Mouse (Mus musculus): ENCODE results near the gene Uxt.

Gene Uxt

DNA sequence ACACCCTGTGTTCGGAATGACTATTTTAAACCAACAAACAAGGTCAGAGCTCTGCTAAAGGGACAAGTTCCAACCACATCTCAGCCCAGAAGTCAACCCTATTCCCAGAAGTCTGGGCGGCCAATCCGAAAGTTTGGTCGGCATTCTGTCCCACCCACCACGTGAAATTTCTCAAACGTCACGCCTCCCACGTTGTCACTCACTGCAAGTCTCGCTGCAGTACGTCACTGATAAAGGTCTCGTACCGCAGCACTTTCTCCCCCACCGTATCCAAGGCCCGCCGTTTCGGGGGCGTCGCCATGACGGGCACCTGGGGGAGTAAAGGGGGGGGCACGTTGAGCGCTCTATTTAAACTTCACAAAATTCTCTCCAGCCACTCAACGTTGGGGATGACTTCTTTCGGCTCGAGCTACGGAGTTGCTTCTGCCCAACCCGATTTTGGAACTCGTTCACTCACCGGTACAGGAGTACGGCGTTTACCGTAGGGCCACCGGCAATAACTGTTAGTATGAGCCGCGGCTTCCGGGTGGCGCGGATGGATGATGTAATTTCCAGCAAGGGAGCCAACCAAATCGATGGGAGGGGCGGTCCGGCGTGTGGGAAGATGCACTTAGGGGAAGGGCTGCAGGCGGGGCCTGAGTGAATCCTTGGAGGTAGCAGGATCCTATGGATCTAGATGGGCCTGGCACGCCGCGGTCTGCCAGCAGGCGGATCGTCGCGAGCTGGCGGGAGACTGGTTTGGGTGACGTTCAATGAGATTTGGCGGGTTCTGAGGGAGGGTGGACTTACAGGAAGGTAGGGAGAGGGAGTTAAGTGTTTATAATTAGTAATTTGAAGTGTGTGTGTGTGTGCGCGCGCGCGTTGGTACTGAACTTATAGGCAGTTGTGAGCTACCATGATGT lies at the start of gene Uxt:
TSS of gene Uxt (minus strand) at position 541 of the 902 bp plus-strand sequence.
- peak; percentile 93 for DNase-seq

DNA sequence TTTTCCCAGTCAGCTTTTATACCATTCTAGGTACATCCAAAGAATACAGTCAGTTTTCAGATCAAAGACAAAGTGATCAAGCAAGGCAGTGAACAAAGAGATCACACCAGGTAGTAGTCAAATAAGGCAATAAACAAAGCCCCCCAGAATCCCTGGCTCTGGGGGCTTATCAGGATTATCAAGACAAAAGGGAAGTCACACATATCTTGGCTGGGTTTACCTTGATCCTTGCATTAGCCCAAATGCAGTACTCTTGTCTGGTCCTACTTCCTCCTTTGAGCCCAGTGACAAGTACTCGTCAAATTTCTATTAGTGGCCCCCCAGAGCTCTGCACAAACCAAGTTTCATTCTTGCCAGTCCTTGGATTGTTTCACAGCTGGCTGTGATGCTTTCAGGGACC lies 19.1 kb upstream of the Uxt start:
- no peak for DNase-seq

DNA sequence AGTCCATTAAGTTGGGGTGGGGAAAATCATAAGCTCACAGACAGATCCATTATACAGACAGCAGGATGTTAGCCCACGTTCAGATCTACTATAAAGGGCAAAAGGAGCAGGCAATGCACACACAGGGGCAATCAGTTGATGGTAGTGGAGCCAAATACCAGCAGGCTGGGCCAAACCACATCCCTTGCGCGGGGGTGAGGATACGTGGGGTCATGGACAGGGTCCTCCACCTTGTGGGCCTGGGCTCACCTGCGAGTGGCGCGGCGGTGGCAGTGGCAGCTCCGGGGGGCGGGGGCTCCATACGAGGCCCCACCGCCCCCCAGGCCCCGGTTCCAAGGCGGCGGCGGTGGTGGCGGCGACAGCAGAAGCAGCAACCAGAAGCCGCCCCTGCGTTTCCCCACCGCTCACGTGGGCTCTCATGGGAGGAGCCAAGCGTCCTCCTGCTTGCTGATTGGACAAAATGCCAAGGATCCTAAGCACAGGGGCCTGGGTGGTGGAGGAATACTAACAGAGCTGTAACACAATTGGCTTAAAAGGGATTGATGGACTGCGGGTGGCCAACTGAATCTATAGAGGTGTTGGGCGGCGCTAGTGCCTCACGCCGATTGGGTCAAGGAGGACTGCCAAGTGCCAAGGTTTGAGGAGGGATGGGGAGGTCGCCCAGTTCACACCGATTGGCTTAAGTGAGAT lies 11.5 kb downstream of the Uxt start, which contains the start of gene Elk1:
TSS of gene Elk1 (minus strand) at position 418 of the 690 bp plus-strand sequence.
- DNase-seq, result peak; percentile 87

DNA sequence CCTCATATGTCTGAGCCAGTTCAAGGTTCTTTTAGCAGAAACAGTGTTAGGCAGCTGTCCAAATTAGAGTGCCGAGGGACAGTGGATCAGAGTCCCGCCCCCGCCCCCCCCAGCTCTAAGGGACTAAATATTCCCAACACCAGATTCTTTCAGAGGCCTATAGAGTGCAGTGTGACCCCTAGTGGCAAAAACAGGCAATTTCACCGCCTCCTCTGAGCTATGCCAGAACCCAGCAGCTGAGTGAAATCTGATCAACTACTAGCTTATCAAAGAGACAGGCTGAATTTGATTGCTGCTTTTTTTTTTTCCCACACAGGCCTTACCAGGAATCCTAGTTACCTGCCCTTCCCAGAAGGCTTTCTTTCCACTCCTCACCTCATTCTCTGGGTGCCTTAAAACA lies 15.8 kb downstream of the Uxt start:
- peak; percentile 70 for DNase-seq

DNA sequence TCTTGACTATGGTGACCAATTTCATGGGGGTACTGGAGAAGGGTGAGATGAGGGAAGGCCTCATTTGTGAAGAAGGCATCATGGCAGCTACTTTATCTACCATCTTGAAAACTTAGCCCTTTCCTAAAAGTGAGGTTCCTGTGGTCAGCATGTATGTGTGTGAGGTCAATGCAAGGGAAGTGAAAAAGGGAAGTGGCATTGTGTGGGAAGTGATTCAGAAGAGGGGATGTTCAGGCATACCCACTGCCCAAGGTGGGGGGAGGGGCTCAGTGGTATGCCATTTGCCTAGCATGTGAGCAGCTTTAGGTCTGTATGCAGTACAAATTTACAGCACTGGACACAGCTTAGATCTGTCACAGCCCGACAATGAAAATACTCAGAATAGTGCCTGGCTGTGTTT lies 29.9 kb downstream of the Uxt start:
- peak; percentile 5 for DNase-seq

DNA sequence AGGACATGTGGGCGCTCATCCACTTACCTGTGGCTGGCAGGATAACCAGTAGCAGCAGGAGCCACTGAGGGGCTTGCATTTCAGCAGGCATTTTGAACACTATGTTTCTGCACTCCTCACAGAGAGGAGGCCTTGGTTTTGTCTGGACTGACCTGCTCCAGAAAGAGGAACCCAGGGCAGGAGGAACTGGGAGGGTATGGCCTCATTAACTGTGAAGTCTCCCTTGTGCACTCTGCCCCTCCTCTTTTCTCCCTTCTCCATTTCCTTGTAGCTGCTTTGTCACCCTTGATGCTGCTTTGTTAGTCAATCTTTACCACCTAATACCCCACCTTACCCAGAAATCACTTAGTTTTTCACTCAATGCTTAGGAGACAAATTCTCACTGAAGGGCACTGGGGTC lies 30.5 kb downstream of the Uxt start, which contains the start of gene Cfp:
TSS of gene Cfp (minus strand) at position 192 of the 400 bp plus-strand sequence.
- DNase-seq, result no peak

DNA sequence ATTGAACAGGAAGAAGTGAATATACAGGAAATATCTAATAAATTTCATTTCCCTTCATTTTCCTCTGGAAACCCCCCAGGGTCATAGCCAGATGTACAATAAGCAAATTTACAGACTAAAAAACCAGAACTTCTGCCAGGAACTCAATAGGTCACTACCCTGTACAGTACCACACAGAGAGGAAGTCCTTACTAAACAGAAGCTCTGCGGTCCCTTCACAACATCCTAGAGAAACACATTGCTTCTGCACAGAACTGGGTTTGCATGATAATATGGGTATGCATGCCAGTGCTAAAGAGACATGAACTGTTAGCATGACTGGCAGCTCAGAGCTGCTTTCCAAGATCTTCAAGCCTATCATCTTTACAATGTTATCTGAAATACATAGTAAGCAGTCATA lies 32.0 kb downstream of the Uxt start:
- DNase-seq, result no peak

DNA sequence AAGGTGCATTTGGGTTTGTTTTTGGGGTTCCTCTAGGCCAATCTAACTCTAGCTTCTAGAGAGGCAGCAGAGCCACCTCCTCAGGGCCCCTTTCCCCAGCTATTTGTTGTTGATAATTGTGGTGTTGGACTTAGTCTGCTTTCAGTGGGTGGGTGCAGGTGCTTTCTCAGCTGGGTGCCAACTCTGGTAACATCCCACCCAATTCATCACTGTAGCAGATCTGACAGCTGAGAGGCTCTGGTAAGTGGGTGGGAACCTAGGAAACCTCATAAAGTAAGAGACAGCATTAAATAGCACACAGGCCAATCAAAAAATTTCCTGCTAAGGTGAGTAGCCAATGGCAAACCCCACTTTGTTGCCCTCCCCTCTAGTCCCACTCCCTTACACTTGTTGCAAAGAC lies 36.8 kb downstream of the Uxt start:
- DNase-seq, result no peak

DNA sequence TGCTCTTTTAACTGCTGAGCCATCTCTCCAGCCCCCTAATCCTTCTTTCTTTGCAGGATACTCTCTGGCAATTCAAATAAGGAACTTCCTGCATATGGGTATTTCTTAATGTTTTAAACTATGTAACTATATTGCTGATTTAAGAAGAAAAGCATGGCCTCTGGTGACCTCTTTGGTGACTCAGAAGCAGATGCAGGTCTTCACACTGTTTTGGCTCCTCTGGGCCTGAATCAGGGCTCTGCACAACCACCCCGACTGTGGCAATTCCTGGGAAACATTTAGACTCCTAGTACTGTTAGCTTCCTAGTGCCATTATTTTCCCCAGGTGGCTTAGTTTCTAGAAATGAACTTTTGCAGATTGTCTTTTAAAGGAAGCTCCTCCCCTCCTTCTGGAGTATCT lies 38.3 kb downstream of the Uxt start:
- no peak for DNase-seq

DNA sequence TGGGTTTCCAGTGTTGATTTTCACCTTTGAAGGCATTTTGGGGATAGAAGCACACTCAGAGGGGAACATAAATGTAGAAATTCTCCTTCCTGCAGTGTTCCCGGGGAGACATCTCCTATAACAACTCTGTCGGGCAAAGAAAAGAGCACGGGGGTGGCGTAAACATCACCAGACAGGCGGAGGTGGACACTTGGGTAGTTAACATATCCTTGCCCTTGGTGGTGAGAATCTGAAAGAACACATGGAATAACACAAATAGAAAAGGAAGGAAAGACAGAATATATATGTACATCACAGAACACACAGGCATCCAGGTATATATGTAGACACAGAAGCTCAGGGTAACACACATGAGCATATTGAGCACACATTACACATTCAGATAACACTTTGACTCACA lies 40.5 kb downstream of the Uxt start:
- no peak for DNase-seq

DNA sequence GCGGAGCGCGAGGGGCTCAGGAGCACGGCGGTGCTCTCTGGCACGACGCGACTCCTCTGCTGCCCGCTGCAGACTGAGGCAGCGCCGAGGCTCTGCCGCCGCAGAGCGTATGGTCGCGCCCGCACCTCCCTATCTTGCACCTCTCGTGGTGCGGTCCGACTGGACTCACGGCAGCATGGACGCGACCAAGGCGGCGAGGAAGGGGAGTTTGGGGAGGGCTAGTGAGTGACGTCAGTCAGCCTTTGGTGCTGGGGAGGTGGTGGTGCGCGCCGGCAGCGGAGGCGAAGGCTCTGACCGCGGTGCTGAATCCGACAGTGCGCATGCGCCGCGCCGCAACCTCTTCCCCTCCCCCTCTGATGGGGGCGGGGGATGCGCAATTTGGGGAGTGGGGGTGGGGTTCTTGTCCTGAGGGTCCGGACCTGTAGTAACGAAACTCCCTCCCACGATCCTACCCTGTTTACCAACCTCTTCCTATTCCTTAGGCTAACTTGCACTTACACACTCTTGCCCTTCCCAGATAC lies 40.9 kb downstream of the Uxt start, which contains the start of gene Syn1:
TSS of gene Syn1 (minus strand) at position 161 of the 521 bp plus-strand sequence.
- DNase-seq, result peak; percentile 85

DNA sequence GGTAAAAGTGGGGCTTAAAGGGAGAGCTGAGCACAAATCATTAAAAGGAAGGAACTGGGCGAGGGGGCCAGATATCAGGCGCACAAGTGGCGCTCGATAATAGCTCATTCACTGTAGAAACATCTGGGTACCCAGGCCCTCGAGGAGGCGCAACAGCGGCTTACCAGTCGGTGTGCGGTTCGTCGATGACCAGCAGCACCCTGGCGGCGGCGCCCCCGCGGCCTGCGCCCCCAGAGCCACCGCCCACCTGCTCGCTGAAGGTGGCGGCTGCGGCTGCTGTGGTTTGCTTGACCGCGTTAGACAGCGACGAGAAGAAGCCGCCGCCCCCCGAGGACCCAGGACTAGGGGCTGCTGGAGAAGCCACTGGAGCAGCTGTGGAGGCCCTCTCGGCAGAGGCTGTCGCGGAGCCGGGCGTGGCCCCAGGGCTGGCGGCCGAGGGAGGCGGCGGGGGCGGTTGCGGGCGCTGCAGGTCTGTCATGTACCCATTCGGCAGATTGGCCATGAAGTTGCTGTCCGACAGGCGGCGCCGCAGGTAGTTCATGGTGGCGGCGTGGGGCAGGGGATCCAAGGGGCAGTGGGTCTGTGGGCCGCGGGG lies 41.5 kb downstream of the Uxt start:
- DNase-seq, result no peak

DNA sequence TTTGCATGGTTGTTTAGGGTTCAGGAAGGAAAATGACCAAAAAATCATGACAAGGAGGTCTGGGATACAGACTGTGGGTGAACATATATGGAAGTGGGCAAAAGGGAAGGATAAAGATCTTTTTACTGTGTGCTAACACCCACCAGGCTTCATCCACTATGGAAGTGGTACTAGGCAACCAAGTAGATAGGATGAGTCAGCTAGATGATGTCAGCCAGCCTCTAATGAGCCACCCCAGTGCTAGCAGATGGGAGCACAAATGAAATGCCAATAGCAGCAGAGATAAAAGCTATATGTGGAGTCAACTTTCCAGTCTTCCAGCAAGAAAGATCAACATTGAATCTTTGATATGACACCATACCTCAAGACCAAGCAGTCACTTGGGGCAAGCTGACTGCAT lies 46.7 kb downstream of the Uxt start:
- DNase-seq, result no peak

DNA sequence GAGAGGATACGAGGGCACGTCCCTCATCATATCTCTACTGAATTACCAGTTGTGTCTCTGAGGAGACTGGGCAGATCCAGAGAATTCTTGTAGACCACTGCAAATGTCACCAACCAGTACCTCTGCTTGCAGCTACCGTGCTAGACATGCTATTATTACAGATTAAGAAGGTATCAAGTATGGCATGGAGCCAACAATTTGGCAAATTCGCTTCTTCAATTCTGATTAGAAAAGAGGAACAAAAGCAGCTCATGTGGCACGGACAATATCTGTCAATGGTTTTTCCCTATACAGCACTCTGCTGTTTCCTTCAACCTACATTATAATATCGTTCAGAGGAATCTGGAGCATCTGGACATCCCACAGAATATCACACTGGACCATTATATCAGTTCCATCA lies 48.1 kb downstream of the Uxt start:
- no peak for DNase-seq

DNA sequence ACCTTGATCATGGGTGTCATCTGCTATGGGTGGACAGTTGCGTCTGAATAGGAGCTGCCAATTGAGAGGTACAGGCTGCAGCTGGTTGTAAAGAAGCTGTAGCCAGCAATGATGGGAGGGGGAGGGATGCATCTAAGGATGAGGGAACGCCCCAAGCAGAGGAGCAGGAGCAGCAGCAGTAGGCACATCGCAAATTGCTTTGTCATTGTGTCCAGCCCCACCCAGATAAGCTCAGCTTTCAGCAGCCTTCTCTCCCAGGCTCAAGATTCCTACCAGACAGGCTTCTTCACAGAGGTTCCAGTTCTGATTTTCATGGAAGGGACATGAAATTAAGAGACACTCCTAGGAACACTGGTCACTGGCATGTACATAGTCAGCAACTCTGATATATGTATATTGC lies 51.7 kb downstream of the Uxt start:
- DNase-seq, result no peak

Data from kidney, postnatal 10 days (tissue).